Mouse (Mus musculus) midbrain, postnatal 0 days (tissue): ENCODE measurements around the gene Gm572. TPM values are rescaled to one million over a fixed set of nuclear protein-coding genes. Genes with fewer than 3 reads are reported as not detected.

Experiments
- ATAC-seq: fragments of 200-750 bp; cut with Nextera tagmentation; 2 replicates; pipeline ENCODE4 v1.8.0; 2017; ENCODE audit warnings: moderate number of reproducible peaks, mild to moderate bottlenecking, moderate TSS enrichment, moderate library complexity; ENCODE audit not compliant: low FRiP score
- DNase-seq: peaks from one replicate; pipeline ENCODE4 v3.0.0-alpha.2; 2015; ENCODE audit warnings: low spot score
- H3K27ac ChIP-seq: fragments of 300-500 bp; sonication (generic); 2 replicates; pipeline ENCODE4 v1.5.1; 2014; ENCODE audit warnings: low read depth, mild to moderate bottlenecking, low read length, mixed read lengths
- H3K27me3 ChIP-seq: fragments of 300-500 bp; sonication (generic); 2 replicates; pipeline ENCODE4 v1.6.1; 2014; ENCODE audit warnings: low read length, control low read depth, mixed read lengths; ENCODE audit not compliant: insufficient read depth
- H3K36me3 ChIP-seq: fragments of 300-500 bp; sonication (generic); 2 replicates; pipeline ENCODE4 v1.6.1; 2014; ENCODE audit warnings: low read length, control low read depth, mixed read lengths; ENCODE audit not compliant: insufficient read depth
- H3K4me1 ChIP-seq: fragments of 300-500 bp; sonication (generic); 2 replicates; pipeline ENCODE4 v1.6.1; 2014; ENCODE audit warnings: mild to moderate bottlenecking, control low read depth, antibody characterized with exemption, low read length, mixed read lengths; ENCODE audit not compliant: insufficient read depth
- H3K4me2 ChIP-seq: fragments of 300-500 bp; sonication (generic); 2 replicates; pipeline ENCODE4 v1.6.1; 2014; ENCODE audit warnings: low read depth, mild to moderate bottlenecking, low read length, mixed read lengths; ENCODE audit not compliant: poor library complexity, severe bottlenecking
- H3K4me3 ChIP-seq: fragments of 300-500 bp; sonication (generic); 2 replicates; pipeline ENCODE4 v1.5.1; 2014; ENCODE audit warnings: low read depth, mild to moderate bottlenecking, low read length, moderate library complexity
- H3K9ac ChIP-seq: fragments of 300-500 bp; sonication (generic); replicated peaks from 2 replicates; pipeline ENCODE4 v1.6.1; 2014; ENCODE audit warnings: mild to moderate bottlenecking, low read length, moderate library complexity, mixed read lengths; ENCODE audit not compliant: poor library complexity, severe bottlenecking
- H3K9me3 ChIP-seq: fragments of 300-500 bp; sonication (generic); 2 replicates; pipeline ENCODE4 v1.6.1; 2016; ENCODE audit warnings: low read length, control low read depth
- CTCF ChIP-seq: IDR thresholded peaks from 2 replicates; pipeline ENCODE4 v1.5.1; 2016; ENCODE audit warnings: antibody characterized with exemption, mild to moderate bottlenecking
- WGBS: fragments of 180-500 bp; shearing (Covaris S2); extraction: QIAGEN DNeasy Blood & Tissue Kit; methylation state at CpG from one replicate; pipeline ENCODE4 v1.1.7; 2014; 5-methylcytosine and 5-hydroxymethylcytosine counted together
- polyA plus RNA-seq: library from polyadenylated mRNA; unstranded; fragments of >200 nt; fragmentation: Nextera tagmentation; extraction: Ambion mirVana; gene quantifications from 2 replicates; pipeline ENCODE4 v1.2.1, GENCODE M21; 2015
- total RNA-seq: library from RNA; depleted of rRNA; stranded (reverse); fragments of >200 nt; gene quantifications from 2 replicates; pipeline ENCODE4 v1.2.3, GENCODE M21; 2014

Gm572 gene
- total and polyA plus RNA-seq, 2 experiments from 2014 or later = 0.44 TPM; not detected in 1

- Histone ChIP-seq H3K4me2 (no peak overlapping the region), H3K9ac (no peak overlapping the region), H3K27me3 (no peaks in the 10 kb centered on the region), H3K27ac (no peak overlapping the region), H3K36me3 (peaks cover under 1% of the 10 kb centered on the region; the same call in 1 of the 2 replicates), H3K9me3 (no peaks in the 10 kb centered on the region), H3K4me1 (no peaks in the 10 kb centered on the region), H3K4me3 (no peak overlapping the region)
- no peak for DNase-seq
- ATAC-seq = no peak
- 82% methylated on average over 4 of the region's 4 CpGs for WGBS
- no peak for TF ChIP-seq CTCF
Observed at GRCm38 (mm10) chr4:148601871-148602270, 41.2 kb upstream of the Gm572 start.

GRCm38 (mm10) chr4:148602357-148603120 is 40.6 kb upstream of the Gm572 start, which contains the start of gene Masp2:
Gene Masp2, plus strand, starts transcription at chr4:148602554.
- no peaks in the 10 kb centered on the region for H3K4me1 ChIP-seq
- no peak within 1 kb of the TSS for H3K4me2 ChIP-seq
- no peak within 1 kb of the TSS for H3K4me3 ChIP-seq
- TF ChIP-seq CTCF = no peak
- no peaks in the 10 kb centered on the region for H3K36me3 ChIP-seq
- WGBS = 92% methylated on average over 14 of the region's 14 CpGs
- H3K27me3 ChIP-seq = no peaks in the 10 kb centered on the region
- no peaks in the 10 kb centered on the region for H3K9me3 ChIP-seq
- no peak for ATAC-seq
- no peak for DNase-seq
- no peak within 1 kb of the TSS for H3K27ac ChIP-seq
- no peak within 1 kb of the TSS for H3K9ac ChIP-seq

- Histone ChIP-seq H3K4me1 (no peaks in the 10 kb centered on the region), H3K9me3 (no peaks in the 10 kb centered on the region), H3K4me3 (no peak overlapping the region), H3K36me3 (no peaks in the 10 kb centered on the region), H3K9ac (no peak overlapping the region), H3K27ac (no peak overlapping the region), H3K27me3 (no peaks in the 10 kb centered on the region), H3K4me2 (no peak overlapping the region)
- 70% methylated on average over 10 of the region's 10 CpGs for WGBS
- no peak for TF ChIP-seq CTCF
- DNase-seq (no peak), ATAC-seq (no peak)
Observed at GRCm38 (mm10) chr4:148603376-148604139, 39.6 kb upstream of the Gm572 start.

- H3K27ac ChIP-seq = no peak overlapping the region
- H3K9me3 ChIP-seq = no peaks in the 10 kb centered on the region
- TF ChIP-seq CTCF = no peak
- no peak overlapping the region for H3K9ac ChIP-seq
- ATAC-seq (no peak), DNase-seq (no peak)
- H3K4me2 ChIP-seq = no peak overlapping the region
- 82% methylated on average over 7 of the region's 7 CpGs for WGBS
- H3K4me1 ChIP-seq = no peaks in the 10 kb centered on the region
- no peaks in the 10 kb centered on the region for H3K27me3 ChIP-seq
- no peak overlapping the region for H3K4me3 ChIP-seq
- H3K36me3 ChIP-seq = no peaks in the 10 kb centered on the region
Observed at GRCm38 (mm10) chr4:148604141-148604540, 39.0 kb upstream of the Gm572 start.

GRCm38 (mm10) chr4:148604541-148605165 is 38.5 kb upstream of the Gm572 start:
- DNase-seq (peak; percentile 52), ATAC-seq (peak; percentile 35; the same call in 1 of the 2 replicates)
- WGBS = 89% methylated on average over 3 of the region's 3 CpGs
- H3K36me3 ChIP-seq = peaks cover 1% of the 10 kb centered on the region; the same call in 1 of the 2 replicates
- H3K27ac ChIP-seq = no peak overlapping the region
- no peaks in the 10 kb centered on the region for H3K4me1 ChIP-seq
- no peak overlapping the region for H3K4me3 ChIP-seq
- H3K9me3 ChIP-seq = no peaks in the 10 kb centered on the region
- no peak overlapping the region for H3K4me2 ChIP-seq
- no peak overlapping the region for H3K9ac ChIP-seq
- no peaks in the 10 kb centered on the region for H3K27me3 ChIP-seq
- peak; percentile 72 for TF ChIP-seq CTCF
